Mouse (Mus musculus) frontal cortex, adult (tissue): ENCODE results near the gene Jak3.

ENCODE experiments used
- ATAC-seq: cut with Nextera tagmentation; 2 replicates; pipeline ENCODE4 v1.9.2; 2017; ENCODE audit warnings: mild to moderate bottlenecking, moderate library complexity, mixed read lengths; ENCODE audit not compliant: low TSS enrichment

Gene Jak3

GRCm38 (mm10) chr8:71665331-71666130 is 10.6 kb upstream of the Jak3 start:
- ATAC-seq, result no peak

GRCm38 (mm10) chr8:71666855-71667254 is 9.2 kb upstream of the Jak3 start:
- no peak for ATAC-seq

GRCm38 (mm10) chr8:71667256-71667655 is 8.8 kb upstream of the Jak3 start:
- ATAC-seq, result no peak

- ATAC-seq, result no peak
Observed at GRCm38 (mm10) chr8:71668220-71668975, 7.7 kb upstream of the Jak3 start.

GRCm38 (mm10) chr8:71670198-71670597 is 5.9 kb upstream of the Jak3 start:
- peak; percentile 3; the same call in 1 of the 2 replicates for ATAC-seq

- peak; percentile 22 for ATAC-seq
Observed at GRCm38 (mm10) chr8:71670621-71671548, 5.2 kb upstream of the Jak3 start.

GRCm38 (mm10) chr8:71671549-71671965 is 4.5 kb upstream of the Jak3 start, which contains the start of gene Unc13a:
Unc13a (minus strand) TSS chr8:71671757.
- peak; percentile 29 for ATAC-seq

- ATAC-seq, result no peak
Observed at GRCm38 (mm10) chr8:71672168-71672735, 3.8 kb upstream of the Jak3 start.

- no peak for ATAC-seq
Observed at GRCm38 (mm10) chr8:71674071-71674470, 2.0 kb upstream of the Jak3 start.

GRCm38 (mm10) chr8:71675456-71676019 is 558 bp upstream of the Jak3 start:
- no peak; the same call in 1 of the 2 replicates for ATAC-seq

- ATAC-seq, result no peak
Observed at GRCm38 (mm10) chr8:71676803-71677202, 707 bp downstream of the Jak3 start.

GRCm38 (mm10) chr8:71677555-71677954 is 1.5 kb downstream of the Jak3 start:
- no peak for ATAC-seq

- no peak for ATAC-seq
Observed at GRCm38 (mm10) chr8:71678216-71678615, 2.1 kb downstream of the Jak3 start.

GRCm38 (mm10) chr8:71679116-71679515 is 3.0 kb downstream of the Jak3 start:
- no peak for ATAC-seq

GRCm38 (mm10) chr8:71679550-71680168 is 3.6 kb downstream of the Jak3 start:
- ATAC-seq, result no peak

- no peak for ATAC-seq
Observed at GRCm38 (mm10) chr8:71680471-71680870, 4.4 kb downstream of the Jak3 start.

- ATAC-seq, result no peak
Observed at GRCm38 (mm10) chr8:71681369-71681915, 5.3 kb downstream of the Jak3 start.

- ATAC-seq, result no peak
Observed at GRCm38 (mm10) chr8:71682832-71683231, 6.7 kb downstream of the Jak3 start.

GRCm38 (mm10) chr8:71684701-71685100 is 8.6 kb downstream of the Jak3 start:
- no peak for ATAC-seq

- peak; percentile 22; the same call in 1 of the 2 replicates for ATAC-seq
Observed at GRCm38 (mm10) chr8:71685573-71685972, 9.5 kb downstream of the Jak3 start.
